Mouse (Mus musculus) hematopoietic stem cell, adult 5-6 weeks (primary cell): ENCODE measurements around the gene Exd2. TPM values are rescaled to one million over a fixed set of nuclear protein-coding genes. Genes with fewer than 3 reads are reported as not detected.

Source experiments
- ATAC-seq, 2 experiments: fragments of 125-278 bp in 1 of 2; replicated peaks in 1 of 2; 2 replicates each; pipeline ENCODE4 v1.8.0; 2016 to 2017; ENCODE audit warnings: inconsistent platforms in 2 of 2, mild to moderate bottlenecking in 2 of 2, moderate number of reproducible peaks in 2 of 2, low read depth in 1 of 2, moderate TSS enrichment in 1 of 2; ENCODE audit not compliant: low FRiP score in 2 of 2, poor library complexity in 2 of 2, severe bottlenecking in 2 of 2, insufficient read depth in 1 of 2, low TSS enrichment in 1 of 2
- total RNA-seq: library from RNA; stranded (forward); fragments of 172-1452, 232-1000 nt; gene quantifications from 2 replicates; pipeline ENCODE4 v1.2.3, GENCODE M21; 2017

Gene Exd2
- total RNA-seq, 1 experiment from 2014 or later, result 21.8 TPM

- ATAC-seq, result no peak
Observed at GRCm38 (mm10) chr12:80473731-80474130, 10.8 kb downstream of the Exd2 start.

DNA sequence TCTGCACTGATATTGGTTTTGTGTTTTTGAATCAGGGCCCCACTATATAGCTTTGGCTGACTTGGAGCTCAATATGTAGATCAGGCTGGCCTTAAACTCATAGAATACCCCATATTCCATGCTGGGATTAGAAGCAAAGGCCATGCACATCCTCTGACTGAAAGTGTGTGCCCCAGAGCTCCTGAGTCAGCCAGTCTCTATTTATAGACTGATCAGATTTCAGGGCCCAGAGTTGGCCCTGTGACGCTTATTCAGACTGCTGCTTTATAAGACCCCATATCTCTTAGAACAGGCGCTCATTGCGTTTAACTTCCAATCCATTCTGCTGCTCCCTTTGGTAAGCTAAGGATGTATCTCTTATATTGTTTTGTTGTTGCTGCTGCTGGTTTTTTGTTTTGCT is 17.1 kb downstream of the Exd2 start:
- ATAC-seq, result no peak

- ATAC-seq, result no peak
Observed at GRCm38 (mm10) chr12:80483397-80483796, 20.5 kb downstream of the Exd2 start.

DNA sequence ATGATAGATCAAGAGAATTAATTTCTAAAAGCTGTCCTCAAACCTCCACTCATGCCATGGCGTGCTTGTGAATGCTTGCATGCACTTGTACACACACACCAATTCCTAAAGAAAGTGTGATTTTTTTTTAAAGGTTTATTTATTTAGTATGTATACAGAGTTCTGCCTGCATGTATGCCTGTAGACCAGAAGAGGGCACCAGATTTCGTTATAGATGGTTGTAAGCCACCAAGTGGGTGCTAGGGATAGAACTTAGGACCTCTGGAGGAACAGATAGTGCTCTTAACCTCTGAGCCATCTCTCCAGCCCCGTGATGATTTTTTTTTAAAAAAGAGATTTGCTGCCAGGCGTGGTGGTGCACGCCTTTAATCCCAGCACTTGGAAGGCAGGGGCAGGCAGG is 30.4 kb downstream of the Exd2 start:
- no peak for ATAC-seq

DNA sequence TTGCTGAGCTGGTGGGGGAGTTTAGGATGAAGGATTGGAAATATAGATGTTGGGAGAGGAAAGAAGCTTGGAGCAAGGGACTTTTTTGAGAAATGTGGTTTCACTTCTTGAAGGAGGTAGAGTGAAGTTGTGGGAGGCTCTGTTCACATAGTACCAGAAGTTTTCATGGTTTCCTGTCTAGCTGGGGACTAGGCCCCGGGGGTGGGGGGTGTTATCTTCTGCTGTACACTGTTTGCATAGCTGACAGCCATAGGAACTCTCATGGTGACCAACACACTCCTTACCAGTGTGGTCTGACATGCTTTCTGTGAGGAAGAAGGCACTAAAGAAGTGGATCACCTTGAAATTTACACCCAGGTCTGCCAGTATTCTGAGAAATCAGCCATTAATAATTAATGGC is 32.8 kb downstream of the Exd2 start:
- no peak for ATAC-seq

DNA sequence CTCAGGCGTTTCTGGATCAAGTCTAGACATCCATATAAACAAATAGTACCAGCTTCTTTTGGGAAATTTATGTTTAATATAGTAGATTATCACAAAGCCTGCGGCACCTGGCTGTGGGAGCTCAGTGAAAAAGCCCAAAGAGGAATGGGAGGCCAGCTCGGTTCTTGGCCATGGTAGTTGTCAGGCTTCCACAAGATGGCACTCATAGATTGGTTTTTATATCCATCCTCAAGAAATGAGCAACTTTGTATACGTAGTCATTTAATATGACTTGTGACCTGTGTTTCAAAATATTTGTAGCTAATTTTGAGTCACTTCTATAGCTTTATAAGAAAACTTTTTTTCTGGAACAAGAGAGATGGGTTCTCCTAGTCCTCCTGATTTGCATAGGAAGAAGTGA is 35.5 kb downstream of the Exd2 start:
- no peak for ATAC-seq

DNA sequence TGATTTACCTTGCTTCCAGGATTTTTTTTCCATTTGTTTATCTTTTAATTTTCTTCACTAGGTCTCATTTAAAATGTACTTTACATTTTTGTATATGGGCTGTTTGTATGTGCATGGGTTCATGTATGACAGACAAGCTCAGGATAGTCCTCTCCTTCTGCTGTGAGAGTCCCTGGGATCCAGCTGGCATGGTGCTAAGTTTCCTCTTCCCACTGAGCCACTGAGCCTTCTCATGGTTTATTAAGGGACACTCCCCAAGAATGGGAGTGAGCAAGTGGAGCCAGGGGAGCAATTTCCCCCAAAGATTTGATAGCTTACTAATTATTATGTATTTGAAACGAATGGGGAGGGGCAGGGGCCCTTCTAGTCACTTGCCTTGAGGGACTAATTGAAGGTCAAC is 37.6 kb downstream of the Exd2 start:
- ATAC-seq, result no peak

DNA sequence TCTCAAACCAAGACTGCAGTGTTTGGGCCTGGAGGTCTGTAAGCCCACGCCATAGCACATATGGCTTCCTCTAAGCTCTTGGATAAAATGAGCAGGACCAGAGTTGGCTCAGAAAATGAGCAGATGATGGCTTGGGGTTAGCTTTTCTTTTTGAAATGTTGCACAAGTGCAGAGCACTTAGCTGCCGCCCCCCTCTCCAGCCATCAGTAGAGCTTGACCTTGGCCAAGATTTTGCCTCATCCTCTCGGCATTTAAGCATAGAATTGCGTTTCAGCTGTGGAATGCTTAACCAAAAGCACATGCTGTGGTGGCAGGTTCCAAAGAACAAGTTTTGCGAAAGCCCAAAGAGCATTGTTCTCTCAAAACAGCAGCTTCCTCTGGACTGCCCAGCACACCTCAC is 41.8 kb downstream of the Exd2 start:
- ATAC-seq, result no peak

GRCm38 (mm10) chr12:80507041-80507745 is 44.3 kb downstream of the Exd2 start:
- no peak for ATAC-seq

DNA sequence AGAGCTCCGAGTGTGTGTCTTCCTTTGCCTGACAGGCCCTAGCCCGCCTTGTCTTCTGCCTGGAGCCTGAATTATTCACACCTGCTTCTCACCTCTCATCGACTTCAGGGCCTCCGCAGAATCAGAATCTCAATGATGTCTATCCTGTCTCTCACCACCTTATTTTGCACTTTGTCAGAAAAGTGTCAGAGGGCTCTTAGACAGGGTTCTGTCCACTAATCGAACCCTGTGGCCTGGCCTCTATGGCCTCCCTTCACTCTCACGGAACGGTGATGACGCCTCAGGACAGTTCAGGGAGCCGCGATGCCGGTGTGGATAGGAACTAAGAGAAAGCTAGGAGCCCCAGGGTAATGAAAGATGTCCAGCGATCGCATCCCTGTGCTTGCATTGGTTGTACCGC is 55.1 kb downstream of the Exd2 start, which contains the start of gene Galnt16:
TSS of gene Galnt16 (plus strand) at position 301 of the 400 bp plus-strand sequence.
- no peak for ATAC-seq

DNA sequence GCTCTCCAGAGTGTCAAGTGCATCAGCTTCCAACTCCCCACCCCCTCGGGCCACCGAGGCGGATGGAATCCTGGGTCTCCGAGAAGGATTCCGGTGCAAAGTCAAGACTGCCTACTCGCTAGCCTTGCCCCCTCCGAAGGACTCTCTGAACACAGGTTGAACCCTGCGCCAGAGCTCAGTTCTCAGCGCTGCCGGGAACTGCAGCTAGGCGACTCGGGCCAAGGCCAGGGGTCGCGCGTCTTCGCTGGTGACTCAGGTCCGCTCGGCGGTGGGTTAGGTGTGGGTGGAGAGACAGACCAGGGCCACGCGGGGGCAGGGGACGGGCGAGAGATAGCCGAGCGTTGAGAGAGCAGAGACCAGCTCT is 55.5 kb downstream of the Exd2 start:
- 0 out of 4 replicates have a peak, but pooled peaks of 1 of the 2 experiments have one; percentile 17 for ATAC-seq

GRCm38 (mm10) chr12:80518757-80519620 is 56.1 kb downstream of the Exd2 start:
- no peak for ATAC-seq

DNA sequence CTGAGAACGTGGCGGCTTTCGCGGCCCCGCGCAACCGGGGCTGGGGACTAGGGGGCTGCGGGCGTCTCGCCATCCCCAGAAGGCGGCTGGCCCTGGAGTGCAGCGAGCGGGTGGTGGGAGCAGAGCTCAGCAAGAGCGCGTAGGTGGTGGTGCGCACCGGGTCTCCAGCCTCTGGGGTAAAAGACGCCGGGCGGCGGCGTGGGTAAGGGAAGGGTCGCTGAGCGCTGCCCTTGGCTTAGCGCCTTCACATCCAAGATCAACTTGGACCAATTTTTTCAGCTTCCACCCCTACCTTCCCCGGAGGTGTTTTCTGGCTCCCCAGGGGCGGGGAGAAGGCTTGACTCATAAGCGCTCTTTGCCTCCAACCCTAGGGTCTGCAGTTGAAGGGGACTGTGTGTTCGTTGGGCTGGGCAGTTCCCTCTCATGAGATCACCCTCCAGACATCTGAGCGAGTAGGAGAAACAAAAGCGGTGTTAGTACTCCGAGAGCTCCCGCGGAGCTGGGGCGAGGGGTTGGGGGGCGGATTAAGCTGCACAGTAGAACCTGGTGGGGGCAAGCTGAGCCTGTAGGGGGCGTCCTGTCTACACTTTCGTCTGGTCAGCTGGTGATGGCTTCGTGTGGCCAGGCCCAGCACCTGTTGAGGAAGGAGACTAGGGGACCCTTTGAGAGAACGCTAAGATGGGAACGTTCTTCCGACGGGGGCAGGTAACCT is 56.9 kb downstream of the Exd2 start:
- ATAC-seq, result no peak

DNA sequence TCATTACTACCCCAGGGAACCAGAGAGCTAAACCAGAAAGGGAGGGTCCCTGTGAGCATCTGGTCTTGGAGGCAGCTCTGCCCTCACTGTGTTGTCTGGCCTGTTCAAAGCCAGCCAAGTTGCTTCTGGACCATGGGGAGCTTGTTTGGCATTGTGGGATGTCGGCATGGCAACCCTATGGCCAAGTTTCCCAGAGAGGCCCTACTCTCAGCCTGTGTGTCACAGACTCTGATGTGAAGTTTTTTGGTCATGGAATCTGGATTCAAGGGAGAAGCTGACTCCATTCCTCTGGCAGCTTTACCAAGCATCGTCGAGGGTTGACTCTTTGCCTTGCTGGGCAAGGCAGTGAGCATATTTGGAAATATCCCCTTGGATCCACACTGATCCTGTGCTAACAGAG is 59.1 kb downstream of the Exd2 start:
- no peak for ATAC-seq

- ATAC-seq, result no peak
Observed at GRCm38 (mm10) chr12:80524276-80524921, 61.5 kb downstream of the Exd2 start.

DNA sequence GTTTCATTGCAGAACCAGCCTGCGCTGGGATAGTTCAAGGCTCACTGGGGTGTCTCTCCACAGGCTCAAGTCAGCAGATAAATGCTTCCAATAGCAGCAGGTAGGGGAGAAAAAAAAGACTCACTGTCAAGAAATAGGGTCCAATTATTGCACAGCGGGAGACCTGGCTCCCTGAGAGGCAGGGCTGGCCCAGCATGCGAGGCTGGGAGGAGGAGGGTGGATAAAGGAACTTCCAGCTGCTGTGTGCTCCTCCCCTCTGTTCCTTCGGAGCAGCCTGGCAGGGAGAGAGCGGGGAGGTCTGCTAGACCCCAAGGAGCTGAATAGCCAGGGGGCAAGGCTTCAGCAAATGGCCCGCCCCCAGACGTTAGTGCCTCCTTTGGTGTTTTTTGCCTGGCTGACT is 62.6 kb downstream of the Exd2 start:
- ATAC-seq, result no peak

GRCm38 (mm10) chr12:80526511-80526910 is 63.6 kb downstream of the Exd2 start:
- no peak for ATAC-seq
